11 mouse cellular contexts compared by ENCODE assay signal in genomic region chr10:83661925-83662324, GRCm38 (mm10).
"Had no signal": no experiment of that assay in that cellular context is flagged by ENCODE, and none has a peak within 500 bp of the region (broad histone marks: within the 10 kb centered on the region; RNA-seq: fewer than 3 reads in every experiment).

No protein-coding gene starts in this region.

- H3K9me3 ChIP-seq: kidney, embryonic 15.5 days; limb, embryonic 15.5 days; liver, embryonic 12.5 days; lung, embryonic 15.5 days; midbrain, embryonic 13.5 days; neural tube, embryonic 15.5 days had no signal

- H3K27ac ChIP-seq: kidney, embryonic 15.5 days; limb, embryonic 15.5 days; liver, embryonic 12.5 days; lung, embryonic 15.5 days; midbrain, embryonic 13.5 days; neural tube, embryonic 15.5 days; stomach, postnatal 0 days had no signal

- H3K9ac ChIP-seq: kidney, embryonic 15.5 days; limb, embryonic 15.5 days; liver, embryonic 12.5 days; lung, embryonic 15.5 days; midbrain, embryonic 13.5 days; neural tube, embryonic 15.5 days had no signal

- ATAC-seq: liver, embryonic 12.5 days; midbrain, embryonic 13.5 days had no signal

- H3K4me1 ChIP-seq: limb, embryonic 15.5 days; liver, embryonic 12.5 days; lung, embryonic 15.5 days; midbrain, embryonic 13.5 days had no signal

- H3K27me3 ChIP-seq: kidney, embryonic 15.5 days; limb, embryonic 15.5 days; lung, embryonic 15.5 days; midbrain, embryonic 13.5 days; neural tube, embryonic 15.5 days had no signal

- DNase-seq: kidney, adult 11 months; layer of hippocampus, adult 9-11 months; layer of hippocampus, postnatal 36 days; thymus, postnatal 4 days had no signal

- H3K4me2 ChIP-seq: kidney, embryonic 15.5 days; limb, embryonic 15.5 days; liver, embryonic 12.5 days; lung, embryonic 15.5 days; midbrain, embryonic 13.5 days; neural tube, embryonic 15.5 days had no signal

- H3K4me3 ChIP-seq: kidney, embryonic 15.5 days; limb, embryonic 15.5 days; liver, embryonic 12.5 days; lung, embryonic 15.5 days; midbrain, embryonic 13.5 days; neural tube, embryonic 15.5 days had no signal

- H3K36me3 ChIP-seq: kidney, embryonic 15.5 days; limb, embryonic 15.5 days; liver, embryonic 12.5 days; lung, embryonic 15.5 days; midbrain, embryonic 13.5 days; neural tube, embryonic 15.5 days had no signal
